Mouse (Mus musculus): Measurements from ENCODE around the gene Amot. TPM values are rescaled to one million over a fixed set of nuclear protein-coding genes. Genes with fewer than 3 reads are reported as not detected.

Amot gene
- polyA plus RNA-seq, 1 experiment from 2014 or later, result 25.5 TPM

GRCm38 (mm10) chrX:145499101-145499500, 5.9 kb downstream of the Amot start:
- Histone ChIP-seq H3K36me3 (no peaks in the 10 kb centered on the region), H3K4me3 (no peak overlapping the region), H3K27me3 (ENCODE audit: insufficient read depth, poor library complexity, severe bottlenecking) (no peaks in the 10 kb centered on the region), H3K27ac (no peak overlapping the region), H3K9me3 (no peaks in the 10 kb centered on the region), H3K4me1 (no peaks in the 10 kb centered on the region; the same call in 1 of the 2 replicates)
- WGBS, result 60% methylated on average over 2 of the region's 2 CpGs
- no peak for DNase-seq (ENCODE audit: low spot score)

GRCm38 (mm10) chrX:145498691-145499090, 6.3 kb downstream of the Amot start:
- DNase-seq (ENCODE audit: low spot score), result no peak
- WGBS, result 57% methylated on average over 4 of the region's 4 CpGs

GRCm38 (mm10) chrX:145497486-145497885, 7.5 kb downstream of the Amot start:
- no peaks in the 10 kb centered on the region for H3K36me3 ChIP-seq
- WGBS, result 66% methylated on average over 6 of the region's 6 CpGs
- H3K27ac ChIP-seq, result no peak overlapping the region
- no peaks in the 10 kb centered on the region for H3K9me3 ChIP-seq
- no peaks in the 10 kb centered on the region; the same call in 1 of the 2 replicates for H3K4me1 ChIP-seq
- H3K27me3 ChIP-seq (ENCODE audit: insufficient read depth, poor library complexity, severe bottlenecking), result no peaks in the 10 kb centered on the region
- no peak for DNase-seq (ENCODE audit: low spot score)
- H3K4me3 ChIP-seq, result no peak overlapping the region

More at GRCm38 (mm10) chrX:145498691-145499090, 6.3 kb downstream of the Amot start:
- no peaks in the 10 kb centered on the region; the same call in 1 of the 2 replicates for H3K4me1 ChIP-seq
- H3K27me3 ChIP-seq (ENCODE audit: insufficient read depth, poor library complexity, severe bottlenecking), result no peaks in the 10 kb centered on the region
- no peaks in the 10 kb centered on the region for H3K9me3 ChIP-seq
- no peaks in the 10 kb centered on the region for H3K36me3 ChIP-seq
- no peak overlapping the region for H3K4me3 ChIP-seq
- H3K27ac ChIP-seq, result no peak overlapping the region

DNA sequence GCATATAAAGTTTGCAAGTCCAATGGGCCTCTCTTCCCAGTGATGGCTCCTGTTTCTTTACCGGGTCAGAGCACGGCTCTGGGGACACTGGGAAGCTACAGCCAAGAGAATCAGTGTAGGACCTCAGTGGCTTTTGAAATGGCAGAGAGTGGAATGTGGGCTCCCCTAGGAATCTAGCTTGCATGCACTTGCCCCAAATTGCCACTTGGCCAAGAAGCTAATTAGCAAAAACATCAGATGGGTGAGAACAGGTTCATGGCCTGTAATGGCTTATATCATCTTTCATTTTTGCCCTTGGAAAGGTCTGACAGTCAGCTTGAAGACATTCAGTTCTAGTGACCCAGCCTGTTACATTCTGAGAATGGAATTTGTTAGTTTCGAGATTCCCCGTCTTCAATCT, 9.6 kb downstream of the Amot start:
- no peak for DNase-seq (ENCODE audit: low spot score)
- Histone ChIP-seq H3K4me1 (no peaks in the 10 kb centered on the region; the same call in 1 of the 2 replicates), H3K9me3 (no peaks in the 10 kb centered on the region), H3K4me3 (no peak overlapping the region), H3K36me3 (no peaks in the 10 kb centered on the region), H3K27ac (no peak overlapping the region), H3K27me3 (ENCODE audit: insufficient read depth, poor library complexity, severe bottlenecking) (no peaks in the 10 kb centered on the region)
- 85% methylated on average over 4 of the region's 4 CpGs for WGBS

DNA sequence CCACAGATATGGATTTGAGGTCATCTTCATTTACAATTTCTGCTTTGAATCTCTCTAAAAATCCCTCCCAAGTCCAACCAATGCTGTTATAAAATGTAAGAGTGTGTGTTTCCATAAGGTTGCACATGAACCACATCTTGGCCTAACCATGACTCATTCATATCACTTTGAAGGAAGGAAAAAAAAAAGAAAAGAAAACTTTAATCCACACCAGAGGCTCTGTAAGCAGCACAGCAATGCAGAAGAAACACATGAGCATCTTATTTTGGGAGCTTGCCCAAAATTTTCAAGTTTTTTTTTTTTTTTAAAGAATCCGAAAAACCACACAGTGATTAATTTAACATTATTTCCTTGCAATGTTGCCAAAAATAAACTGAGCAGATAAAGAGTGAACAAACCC, 14.2 kb downstream of the Amot start:
- H3K27me3 ChIP-seq (ENCODE audit: insufficient read depth, poor library complexity, severe bottlenecking), result no peaks in the 10 kb centered on the region
- no peak for DNase-seq (ENCODE audit: low spot score)
- 79% methylated on average over 1 of the region's 1 CpGs for WGBS
- no peaks in the 10 kb centered on the region for H3K4me1 ChIP-seq
- peaks cover 13% of the 10 kb centered on the region; the same call in 1 of the 2 replicates for H3K36me3 ChIP-seq
- no peak overlapping the region for H3K4me3 ChIP-seq
- no peak overlapping the region for H3K27ac ChIP-seq
- H3K9me3 ChIP-seq, result no peaks in the 10 kb centered on the region

DNA sequence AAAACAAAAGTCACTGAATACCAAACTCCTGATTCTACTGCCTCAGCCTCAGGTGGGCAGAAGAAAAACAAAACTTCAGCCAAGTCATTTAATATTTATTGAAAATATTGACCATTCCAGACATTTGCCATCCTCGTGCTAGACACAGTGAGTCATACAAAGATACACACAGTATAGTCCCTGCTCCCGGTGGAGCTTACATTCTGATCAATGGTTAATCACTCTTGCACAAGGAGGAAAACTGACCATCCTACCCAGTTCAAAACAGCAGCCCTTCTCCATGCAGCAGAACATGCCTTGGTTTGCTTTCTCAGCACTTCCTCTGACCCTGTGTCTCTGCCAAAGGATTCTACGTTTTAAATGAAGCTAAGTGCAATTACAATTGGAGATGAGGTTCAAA, 14.6 kb downstream of the Amot start:
- WGBS, result 59% methylated on average over 3 of the region's 3 CpGs
- Histone ChIP-seq H3K9me3 (no peaks in the 10 kb centered on the region), H3K4me3 (no peak overlapping the region)

GRCm38 (mm10) chrX:145489950-145490349, 15.0 kb downstream of the Amot start:
- H3K27ac ChIP-seq, result no peak overlapping the region
- 75% methylated on average over 5 of the region's 5 CpGs for WGBS

More for the DNA sequence above, 14.6 kb downstream of the Amot start:
- no peak for DNase-seq (ENCODE audit: low spot score)
- Histone ChIP-seq H3K4me1 (no peaks in the 10 kb centered on the region), H3K27ac (no peak overlapping the region), H3K36me3 (peaks cover 13% of the 10 kb centered on the region; the same call in 1 of the 2 replicates), H3K27me3 (ENCODE audit: insufficient read depth, poor library complexity, severe bottlenecking) (no peaks in the 10 kb centered on the region)

DNA sequence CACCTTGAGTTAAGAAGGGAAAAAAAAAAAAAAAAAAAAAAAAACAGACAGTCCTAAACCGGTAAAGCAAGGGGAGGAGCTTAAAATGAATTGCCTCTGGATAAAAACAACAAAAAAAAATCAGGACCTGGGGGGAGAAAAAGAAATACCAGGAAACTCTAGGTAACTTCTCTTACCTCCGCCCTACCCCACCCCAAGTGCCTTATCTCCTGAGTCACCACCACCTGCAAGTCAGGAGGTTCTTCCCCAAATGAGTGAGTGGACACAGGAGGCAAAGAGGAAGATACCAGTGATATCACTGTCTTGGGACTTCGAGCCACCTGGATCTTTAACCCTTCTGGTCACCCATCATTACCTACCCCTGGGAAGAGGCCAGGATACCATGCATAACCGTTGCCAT, 19.5 kb downstream of the Amot start:
- Histone ChIP-seq H3K4me1 (no peaks in the 10 kb centered on the region), H3K27me3 (ENCODE audit: insufficient read depth, poor library complexity, severe bottlenecking) (no peaks in the 10 kb centered on the region), H3K36me3 (peaks cover 13% of the 10 kb centered on the region; the same call in 1 of the 2 replicates), H3K9me3 (no peaks in the 10 kb centered on the region), H3K27ac (no peak overlapping the region), H3K4me3 (no peak overlapping the region)
- WGBS, result 63% methylated on average over 4 of the region's 4 CpGs
- DNase-seq (ENCODE audit: low spot score), result no peak

More at GRCm38 (mm10) chrX:145489950-145490349, 15.0 kb downstream of the Amot start:
- no peaks in the 10 kb centered on the region for H3K9me3 ChIP-seq
- H3K4me3 ChIP-seq, result no peak overlapping the region
- DNase-seq (ENCODE audit: low spot score), result no peak
- H3K4me1 ChIP-seq, result no peaks in the 10 kb centered on the region
- H3K27me3 ChIP-seq (ENCODE audit: insufficient read depth, poor library complexity, severe bottlenecking), result no peaks in the 10 kb centered on the region
- peaks cover 13% of the 10 kb centered on the region; the same call in 1 of the 2 replicates for H3K36me3 ChIP-seq

GRCm38 (mm10) chrX:145483486-145484055, 21.4 kb downstream of the Amot start:
- Histone ChIP-seq H3K9me3 (no peaks in the 10 kb centered on the region), H3K27ac (no peak overlapping the region), H3K4me3 (no peak overlapping the region), H3K4me1 (0 out of 2 replicates have a peak, but pooled peaks cover 3% of the 10 kb centered on the region), H3K27me3 (ENCODE audit: insufficient read depth, poor library complexity, severe bottlenecking) (no peaks in the 10 kb centered on the region), H3K36me3 (peaks cover 13% of the 10 kb centered on the region; the same call in 1 of the 2 replicates)
- WGBS, result 76% methylated on average over 7 of the region's 7 CpGs
- DNase-seq (ENCODE audit: low spot score), result no peak

GRCm38 (mm10) chrX:145482383-145482782, 22.6 kb downstream of the Amot start:
- WGBS, result 25% methylated on average over 5 of the region's 5 CpGs
- DNase-seq (ENCODE audit: low spot score), result no peak
- Histone ChIP-seq H3K4me3 (no peak overlapping the region), H3K9me3 (no peaks in the 10 kb centered on the region), H3K36me3 (peaks cover 12% of the 10 kb centered on the region; the same call in 1 of the 2 replicates), H3K27ac (no peak overlapping the region), H3K4me1 (0 out of 2 replicates have a peak, but pooled peaks cover 3% of the 10 kb centered on the region), H3K27me3 (ENCODE audit: insufficient read depth, poor library complexity, severe bottlenecking) (no peaks in the 10 kb centered on the region)

DNA sequence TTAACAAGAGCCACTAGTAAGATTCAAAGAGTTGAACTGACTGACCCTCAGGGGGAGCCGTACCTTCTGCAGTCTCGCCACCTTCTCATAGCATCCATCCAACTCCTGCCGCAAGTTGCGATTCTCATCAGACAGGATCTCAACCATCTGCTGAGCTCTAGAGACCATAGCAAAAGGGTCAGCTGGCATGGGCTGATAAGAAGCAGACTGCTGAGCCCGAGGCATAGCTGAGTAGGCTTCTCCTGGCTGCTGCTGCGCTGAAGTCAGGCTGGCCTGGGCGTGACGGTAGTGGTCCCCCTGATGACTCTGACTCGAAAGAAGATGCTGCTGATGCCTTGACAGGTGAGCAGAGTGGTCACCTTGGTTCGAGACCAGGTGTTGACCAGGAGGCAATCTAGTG, 25.0 kb downstream of the Amot start:
- no peak overlapping the region for H3K4me3 ChIP-seq
- no peaks in the 10 kb centered on the region for H3K9me3 ChIP-seq
- no peak overlapping the region for H3K27ac ChIP-seq
- DNase-seq (ENCODE audit: low spot score), result peak; percentile 77
- H3K27me3 ChIP-seq (ENCODE audit: insufficient read depth, poor library complexity, severe bottlenecking), result no peaks in the 10 kb centered on the region
- 0 out of 2 replicates have a peak, but pooled peaks cover 2% of the 10 kb centered on the region for H3K36me3 ChIP-seq
- WGBS, result 63% methylated on average over 10 of the region's 10 CpGs
- H3K4me1 ChIP-seq, result 0 out of 2 replicates have a peak, but pooled peaks cover 3% of the 10 kb centered on the region

DNA sequence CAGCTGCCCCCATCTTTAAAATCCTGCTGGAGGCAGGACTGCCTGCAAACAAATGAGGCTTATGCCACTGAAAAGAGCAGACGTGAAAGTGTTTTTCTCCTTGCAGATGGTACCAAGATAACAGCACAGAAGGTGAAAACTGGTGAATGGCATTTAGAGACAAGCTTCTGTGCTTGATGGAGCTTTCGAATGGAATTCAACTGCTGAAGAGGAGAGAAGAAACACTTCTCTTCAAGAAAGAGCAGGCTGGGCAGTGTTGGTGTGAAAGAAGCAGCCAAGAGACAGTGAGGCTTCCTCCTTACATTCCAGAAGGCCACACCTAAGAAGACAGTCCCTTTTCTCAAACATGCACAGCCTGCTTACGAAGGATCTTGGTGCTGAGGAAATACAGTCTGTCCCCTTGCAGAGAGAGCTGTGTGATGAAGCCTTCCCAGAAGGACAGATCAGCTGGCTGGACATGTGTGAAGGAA, 27.2 kb downstream of the Amot start:
- 61% methylated on average over 3 of the region's 3 CpGs for WGBS
- Histone ChIP-seq H3K9me3 (no peaks in the 10 kb centered on the region), H3K4me3 (no peak overlapping the region), H3K27me3 (ENCODE audit: insufficient read depth, poor library complexity, severe bottlenecking) (no peaks in the 10 kb centered on the region), H3K36me3 (0 out of 2 replicates have a peak, but pooled peaks cover 2% of the 10 kb centered on the region), H3K4me1 (0 out of 2 replicates have a peak, but pooled peaks cover 3% of the 10 kb centered on the region), H3K27ac (no peak overlapping the region)
- no peak for DNase-seq (ENCODE audit: low spot score)

- no peaks in the 10 kb centered on the region for H3K27me3 ChIP-seq (ENCODE audit: insufficient read depth, poor library complexity, severe bottlenecking)
- no peak for DNase-seq (ENCODE audit: low spot score)
- no peak overlapping the region for H3K27ac ChIP-seq
- H3K4me3 ChIP-seq, result no peak overlapping the region
- no peaks in the 10 kb centered on the region for H3K9me3 ChIP-seq
- 83% methylated on average over 5 of the region's 5 CpGs for WGBS
- H3K36me3 ChIP-seq, result 0 out of 2 replicates have a peak, but pooled peaks cover 2% of the 10 kb centered on the region
- 0 out of 2 replicates have a peak, but pooled peaks cover 3% of the 10 kb centered on the region for H3K4me1 ChIP-seq
Measured at GRCm38 (mm10) chrX:145477003-145477724, 27.8 kb downstream of the Amot start.
